Mouse (Mus musculus) naive thymus-derived CD4-positive, alpha-beta T cell, adult 2 months (primary cell): ENCODE measurements at regions not wholly inside any gene's neighbourhood (a gene's known extent, or its start where the extent isn't known, plus 50 kb on each side); places are given as distances from the start of the nearest gene placed in this dataset.

ENCODE experiments used
- DNase-seq: peaks from one replicate; pipeline ENCODE4 v3.0.0-alpha.2; 2011; ENCODE audit warnings: low read depth

- no peak for DNase-seq
Measured at GRCm38 (mm10) chr10:17261825-17262205, 461.2 kb upstream of the Cited2 start.

- no peak for DNase-seq
Measured at GRCm38 (mm10) chr10:17272646-17273045, 450.4 kb upstream of the Cited2 start.

DNA sequence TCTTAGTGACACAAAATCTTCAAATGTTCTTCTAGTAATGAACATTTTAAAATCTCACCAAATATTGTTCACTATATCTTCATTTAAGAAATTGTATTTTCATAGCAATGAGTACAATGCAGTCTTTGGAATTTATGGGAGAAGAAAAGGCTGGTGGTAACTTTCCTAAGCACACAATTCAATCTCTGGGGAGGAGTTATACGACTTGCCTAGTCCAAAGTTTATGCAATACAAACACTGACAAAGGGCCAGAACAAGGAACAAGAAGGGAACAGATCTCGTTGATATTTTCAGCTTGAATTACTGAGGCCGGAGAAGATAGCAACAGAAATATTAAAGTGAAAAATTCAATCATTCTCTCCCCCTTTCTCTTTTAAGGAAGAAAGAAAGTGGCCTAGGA, 449.2 kb upstream of the Cited2 start:
- DNase-seq = no peak

DNA sequence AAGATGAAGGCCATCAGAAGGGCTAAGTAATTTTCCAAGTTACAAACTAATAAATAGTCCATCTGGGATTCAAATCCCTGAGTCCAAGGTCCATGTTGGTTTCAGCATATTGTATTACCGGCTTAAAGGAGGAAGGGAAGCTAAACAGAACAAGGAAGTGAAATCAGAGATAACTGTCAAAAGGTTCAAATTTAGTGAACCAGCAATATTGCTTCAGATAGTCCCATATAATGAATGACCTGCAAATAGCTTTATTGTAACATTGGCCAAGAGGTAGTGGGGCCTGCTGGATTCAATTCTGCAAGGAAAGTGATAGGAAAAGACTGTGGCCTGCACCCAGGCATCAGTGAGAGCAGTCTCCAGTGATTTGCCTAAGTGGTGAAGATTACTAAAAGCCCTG, 447.8 kb upstream of the Cited2 start:
- DNase-seq = no peak

GRCm38 (mm10) chr10:17277911-17278310, 445.1 kb upstream of the Cited2 start:
- no peak for DNase-seq

DNA sequence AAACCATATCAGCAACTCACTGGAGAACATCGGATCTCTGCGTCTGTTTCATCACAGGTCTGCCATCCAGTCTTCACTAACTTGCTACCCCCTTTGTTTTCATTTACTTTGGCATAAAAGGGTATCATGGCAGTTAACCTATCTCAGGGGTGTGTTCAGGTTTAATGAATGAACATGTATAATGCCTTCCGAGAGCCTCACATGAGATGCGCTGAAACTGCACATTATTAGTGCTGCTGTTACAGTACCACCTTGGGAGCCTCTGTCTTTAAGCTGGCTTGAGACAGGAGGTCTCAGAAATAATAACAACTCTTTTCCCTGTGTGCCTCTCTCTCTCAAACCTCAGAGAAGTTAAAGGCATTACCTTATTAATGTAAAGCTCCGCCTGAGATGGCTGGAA, 438.2 kb upstream of the Cited2 start:
- no peak for DNase-seq

- DNase-seq = no peak
Measured at GRCm38 (mm10) chr10:17287141-17287540, 435.9 kb upstream of the Cited2 start.

GRCm38 (mm10) chr10:17288231-17288630, 434.8 kb upstream of the Cited2 start:
- no peak for DNase-seq

DNA sequence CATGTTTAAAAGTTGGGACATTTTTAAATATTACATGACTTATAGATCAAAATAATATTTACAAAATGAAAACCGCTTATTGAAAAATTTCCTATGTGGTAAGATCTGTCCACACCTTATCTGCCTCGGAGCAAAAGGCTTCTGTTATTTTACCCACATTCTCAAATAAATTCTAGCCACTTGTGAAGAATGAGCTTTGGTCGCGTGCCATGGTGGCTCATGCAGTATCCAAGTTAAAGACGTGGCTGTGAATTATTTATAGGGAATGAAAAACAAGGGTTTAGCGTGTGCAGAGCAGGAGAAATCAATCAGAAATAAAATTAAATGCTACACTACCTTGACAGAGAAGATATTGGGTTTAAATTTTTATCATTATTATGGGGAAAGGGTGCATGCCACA, 430.7 kb upstream of the Cited2 start:
- DNase-seq = no peak

GRCm38 (mm10) chr10:17294440-17294839, 428.6 kb upstream of the Cited2 start:
- no peak for DNase-seq

- DNase-seq = no peak
Measured at GRCm38 (mm10) chr10:17295157-17295556, 427.9 kb upstream of the Cited2 start.

DNA sequence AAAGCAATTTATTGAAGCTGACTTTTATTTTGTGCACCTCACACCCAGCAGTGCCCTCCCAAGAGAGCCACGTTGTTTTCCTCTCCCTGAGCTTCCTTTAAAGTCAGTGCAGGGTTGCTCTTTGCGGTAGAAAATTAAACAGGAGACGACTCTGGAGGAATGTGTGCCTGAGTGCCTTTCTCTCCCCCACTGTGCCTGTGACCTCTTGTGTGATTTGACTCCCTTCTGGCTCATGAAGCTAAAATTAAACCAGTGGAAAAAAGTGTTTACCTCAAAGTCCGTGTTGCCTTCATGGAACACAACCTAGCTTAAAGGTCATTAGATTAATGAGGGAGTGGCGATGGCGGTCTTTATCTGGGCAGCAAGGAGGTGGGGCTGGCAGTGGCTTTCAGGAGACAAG, 423.4 kb upstream of the Cited2 start:
- DNase-seq = no peak

DNA sequence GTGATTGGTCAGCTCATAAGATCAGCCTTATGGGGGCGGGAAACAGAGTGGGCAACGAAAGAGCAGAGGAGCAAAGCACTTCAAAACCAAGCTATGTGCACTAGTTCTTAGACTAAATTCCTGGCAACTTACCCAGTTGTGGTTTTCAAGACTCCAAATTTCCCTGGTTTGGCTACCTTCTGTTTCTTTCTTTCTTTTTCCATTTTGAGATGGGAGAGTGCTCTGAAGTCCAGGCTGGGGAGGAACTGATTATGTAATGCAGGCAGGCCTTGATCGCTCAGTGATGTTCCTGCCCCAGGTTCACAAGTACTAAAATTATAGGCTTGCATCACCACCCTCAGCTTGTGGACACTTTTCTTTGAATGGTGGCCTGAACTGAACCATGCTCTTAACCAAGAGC, 396.3 kb upstream of the Cited2 start:
- no peak for DNase-seq

GRCm38 (mm10) chr10:17330904-17331606, 392.0 kb upstream of the Cited2 start:
- DNase-seq = no peak

- DNase-seq = no peak
Measured at GRCm38 (mm10) chr10:17331607-17332008, 391.4 kb upstream of the Cited2 start.

DNA sequence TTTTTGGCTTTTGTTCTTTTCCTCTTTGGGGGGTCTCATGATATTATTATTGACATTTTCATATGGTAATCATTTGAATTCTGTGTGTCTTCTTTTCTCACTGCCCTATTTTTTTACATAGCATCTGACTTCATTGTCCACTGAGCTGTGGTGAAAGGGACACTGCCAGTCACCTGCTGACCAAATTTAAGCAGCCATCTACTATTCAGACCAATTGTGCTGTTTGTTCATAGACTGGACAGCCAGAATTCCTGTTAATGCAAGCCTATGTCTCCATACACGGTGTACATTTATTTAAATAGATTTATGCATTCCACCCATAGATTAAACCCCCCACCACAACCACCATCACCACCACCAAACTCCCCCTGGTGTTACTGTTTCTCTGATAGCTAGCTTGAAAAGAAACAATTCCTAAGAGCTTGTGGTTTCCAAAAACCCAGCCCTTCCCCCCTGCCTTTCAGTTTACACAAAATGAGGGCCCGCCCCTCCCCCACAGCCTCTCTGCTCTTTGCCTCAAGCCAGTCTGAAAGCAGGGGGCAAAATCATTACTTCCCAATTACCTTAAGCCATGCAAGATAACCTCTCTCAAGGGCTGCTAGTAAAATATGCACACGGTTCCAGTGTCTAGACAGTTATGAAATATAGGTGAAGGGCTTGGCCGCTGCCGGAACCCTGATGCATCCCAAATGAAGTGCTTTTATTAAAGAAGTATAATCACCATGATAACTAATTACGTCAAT, 390.8 kb upstream of the Cited2 start:
- no peak for DNase-seq

- DNase-seq = no peak
Measured at GRCm38 (mm10) chr10:17332986-17333385, 390.0 kb upstream of the Cited2 start.

GRCm38 (mm10) chr10:17333676-17334075, 389.3 kb upstream of the Cited2 start:
- no peak for DNase-seq

DNA sequence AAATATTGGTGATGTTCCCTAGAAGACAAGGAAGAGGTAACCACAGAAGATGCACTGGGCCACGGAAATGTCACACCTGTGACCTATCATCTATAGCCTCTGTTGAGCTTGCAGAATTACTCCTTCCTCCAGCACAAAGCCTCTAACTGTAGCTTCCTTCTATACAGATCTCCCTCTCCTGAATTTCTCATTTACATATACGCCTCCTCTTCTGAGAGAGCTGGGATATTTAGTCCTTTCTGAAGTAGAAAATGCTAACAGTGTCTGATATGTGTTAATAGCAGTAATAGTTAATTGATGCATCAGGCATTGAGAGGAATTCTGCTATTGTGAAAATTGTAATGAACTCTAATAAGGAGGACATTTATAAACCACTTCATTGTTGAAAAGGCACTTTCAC, 385.8 kb upstream of the Cited2 start:
- no peak for DNase-seq

- no peak for DNase-seq
Measured at GRCm38 (mm10) chr10:17343829-17344228, 379.2 kb upstream of the Cited2 start.

GRCm38 (mm10) chr10:17352202-17352994, 370.6 kb upstream of the Cited2 start:
- DNase-seq = no peak

- DNase-seq = no peak
Measured at GRCm38 (mm10) chr10:17355476-17355875, 367.5 kb upstream of the Cited2 start.

- no peak for DNase-seq
Measured at GRCm38 (mm10) chr10:17356041-17356440, 367.0 kb upstream of the Cited2 start.
